Mouse (Mus musculus) spleen, adult 18-20 months (tissue): ENCODE data around the gene Spam1.

Source experiments
- DNase-seq, 2 experiments: peaks; one replicate each; pipeline ENCODE4 v3.0.0; 2022; ENCODE audit warnings: mixed read lengths in 2 of 2

Spam1 gene

DNA sequence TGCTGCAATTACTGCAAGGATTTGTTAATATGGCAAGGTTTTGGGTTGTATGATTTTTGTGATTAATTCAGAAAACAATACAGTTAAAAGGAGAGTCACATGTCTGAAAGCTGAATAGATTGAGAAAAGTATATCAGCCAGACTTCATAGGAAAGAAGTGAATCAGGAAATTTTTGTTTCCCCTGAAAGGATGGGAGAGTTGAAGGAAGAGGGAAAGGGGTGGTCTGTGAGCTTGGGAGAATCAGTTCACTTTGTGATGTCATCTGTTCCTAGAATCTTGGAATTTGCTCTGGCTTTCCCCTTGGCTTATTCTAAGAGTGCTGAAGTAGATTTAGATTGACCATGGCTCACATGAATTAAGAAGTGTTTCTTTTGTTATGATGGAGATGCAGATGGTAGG, at the start of gene Spam1:
Gene Spam1 (plus strand): TSS at position 301 of the 400 bp plus-strand sequence.
- DNase-seq: no peak

- DNase-seq: no peak
These were observed 43.0 kb upstream of the Spam1 start, which contains the start of gene Hyal4 for GRCm38 (mm10) chr6:24748029-24748428. TSS of gene Hyal4 (plus strand) at chr6:24748329.

DNA sequence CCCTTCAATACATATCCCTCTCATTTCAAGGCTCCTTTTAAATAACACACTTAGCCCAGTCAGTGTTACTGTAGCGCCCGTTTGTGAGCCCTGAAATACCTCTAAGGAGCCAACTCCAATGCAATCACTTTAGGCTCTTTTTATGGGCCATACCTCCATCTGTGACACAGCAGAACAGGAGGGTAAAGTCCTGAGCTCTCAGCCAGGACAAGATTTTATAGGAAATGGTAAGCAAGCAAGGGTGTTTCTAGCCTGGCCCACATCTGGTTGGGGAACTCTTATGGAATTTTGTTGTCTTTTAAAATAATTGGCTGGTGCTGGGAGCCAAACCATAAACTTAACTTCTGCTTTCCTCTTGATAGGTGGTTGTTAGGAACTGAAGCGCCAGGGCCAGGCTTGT, 31.7 kb upstream of the Spam1 start:
- DNase-seq: no peak

GRCm38 (mm10) chr6:24766261-24766660, 24.7 kb upstream of the Spam1 start:
- DNase-seq: no peak

GRCm38 (mm10) chr6:24779182-24779581, 11.8 kb upstream of the Spam1 start:
- no peak for DNase-seq

- no peak for DNase-seq
These were observed 31.1 kb downstream of the Spam1 start for GRCm38 (mm10) chr6:24822070-24822469.
